Mouse (Mus musculus) liver, postnatal 0 days (tissue): ENCODE results near the gene Pde4c.

ENCODE experiments used
- CTCF ChIP-seq: sonication (generic); IDR thresholded peaks from 2 replicates; pipeline ENCODE4 v1.5.1; 2016; ENCODE audit warnings: antibody characterized with exemption, low read depth
- EP300 ChIP-seq: IDR thresholded peaks from 2 replicates; pipeline ENCODE4 v1.6.1; 2016; ENCODE audit warnings: antibody characterized with exemption, low read depth, mild to moderate bottlenecking

- TF ChIP-seq CTCF, result no peak
- no peak for TF ChIP-seq EP300
These were observed 45.4 kb downstream of the Pde4c start for GRCm38 (mm10) chr8:70768956-70769355.
